ENCODE assay signal across 17 mouse cellular contexts in the genomic region with DNA sequence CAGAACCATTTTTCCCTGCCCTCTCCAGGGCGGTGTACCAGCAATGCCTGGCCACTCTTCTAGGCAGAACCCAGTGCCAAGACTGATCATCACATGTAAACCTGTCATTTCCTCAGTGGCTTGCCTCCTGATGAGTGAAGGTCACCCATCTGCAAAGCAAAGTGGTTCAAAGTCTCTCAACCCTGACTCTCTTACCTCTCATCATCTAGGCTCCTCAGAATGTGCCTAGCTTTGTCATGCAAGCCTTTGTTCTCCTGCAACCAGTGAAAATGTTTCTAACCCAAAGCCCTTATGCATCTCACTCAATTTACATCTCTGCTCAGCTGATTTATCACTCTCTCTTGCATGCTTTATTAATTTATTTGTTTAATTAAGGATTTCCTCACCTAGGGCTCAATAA.
A peak's percentile ranks its signal among the peaks of the same experiment; 100 is the strongest.
DNase-seq lines count a peak whose midpoint lies in the region.
"Had no signal": no experiment of that assay in that cellular context is flagged by ENCODE, and none has a peak within 500 bp of the region (broad histone marks: within the 10 kb centered on the region; RNA-seq: fewer than 3 reads in every experiment).

No protein-coding gene starts in this region.

- peak; percentile 37 for DNase-seq in heart, adult 11 months
- DNase-seq in heart, adult 18-20 months = no peak
- peak; percentile 68 for DNase-seq in ES-CJ7 (ENCODE audit: low read depth, low spot score)
- peak; percentile 61 for DNase-seq in R1 (ENCODE audit: low read depth, low spot score)
- DNase-seq in layer of hippocampus, adult 9-10 months (ENCODE audit: low spot score) = no peak
- DNase-seq in layer of hippocampus, adult 11-12 months (ENCODE audit: low spot score) = no peak
- DNase-seq: adrenal gland, adult 8-10 months; adrenal gland, postnatal 14 days; adrenal gland, postnatal 36 days; B cell, adult 2 months; cerebellum, adult 11 months; cerebellum, adult 18-20 months; cerebellum, adult 8-10 months; cerebellum, adult 9-11 months; cerebellum, postnatal 14 days; cerebellum, postnatal 36 days; forebrain, postnatal 0 days had no signal

Comparison
In these comparisons a context has a peak if more than half of its experiments do, and no peak if none do; other contexts are left out.
1. DNase-seq: peak in heart, adult 11 months (single experiment), ES-CJ7 (single experiment) and R1 (single experiment); none in heart, adult 18-20 months (0 of 2), layer of hippocampus, adult 9-10 months (single experiment) and layer of hippocampus, adult 11-12 months (single experiment).